Mouse (Mus musculus) intestine, embryonic 14.5 days (tissue): ENCODE measurements around the gene Stk10. TPM values are rescaled to one million over a fixed set of nuclear protein-coding genes. Genes with fewer than 3 reads are reported as not detected.

Experiments
- ATAC-seq: fragments of 200-750 bp; cut with Nextera tagmentation; replicated peaks from 2 replicates; pipeline ENCODE4 v1.8.0; 2017; ENCODE audit warnings: low read depth, moderate number of reproducible peaks, moderate TSS enrichment, moderate library complexity; ENCODE audit not compliant: low FRiP score, low TSS enrichment
- DNase-seq: peaks from one replicate; pipeline ENCODE4 v3.0.0-alpha.2; 2018; ENCODE audit warnings: low spot score
- H3K27ac ChIP-seq: fragments of 300-500 bp; sonication (generic); 2 replicates; pipeline ENCODE4 v1.5.1; 2014; ENCODE audit warnings: low read depth, mild to moderate bottlenecking, control low read depth
- H3K27me3 ChIP-seq: fragments of 300-500 bp; sonication (generic); replicated peaks from 2 replicates; pipeline ENCODE4 v1.6.1; 2014; ENCODE audit warnings: low read length, control low read depth; ENCODE audit not compliant: control insufficient read depth, insufficient read depth
- H3K36me3 ChIP-seq: fragments of 300-500 bp; sonication (generic); 2 replicates; pipeline ENCODE4 v1.6.1; 2014; ENCODE audit warnings: low read length, control low read depth; ENCODE audit not compliant: control insufficient read depth, insufficient read depth
- H3K4me1 ChIP-seq: fragments of 300-500 bp; sonication (generic); replicated peaks from 2 replicates; pipeline ENCODE4 v1.6.1; 2014; ENCODE audit warnings: low read length, control low read depth, mixed read lengths; ENCODE audit not compliant: control insufficient read depth, insufficient read depth
- H3K4me2 ChIP-seq: fragments of 300-500 bp; sonication (generic); 2 replicates; pipeline ENCODE4 v1.6.1; 2014; ENCODE audit warnings: low read length
- H3K4me3 ChIP-seq: fragments of 300-500 bp; sonication (generic); 2 replicates; pipeline ENCODE4 v1.5.1; 2014; ENCODE audit warnings: low read depth, low read length, control low read depth, mixed read lengths
- H3K9ac ChIP-seq: fragments of 300-500 bp; sonication (generic); 2 replicates; pipeline ENCODE4 v1.6.1; 2014; ENCODE audit warnings: mild to moderate bottlenecking, low read length
- H3K9me3 ChIP-seq: fragments of 300-500 bp; sonication (generic); 2 replicates; pipeline ENCODE4 v1.6.1; 2016; ENCODE audit warnings: low read length, control low read depth; ENCODE audit not compliant: control insufficient read depth
- WGBS: fragments of 180-500 bp; shearing (Covaris S2); extraction: QIAGEN DNeasy Blood & Tissue Kit; methylation state at CpG from one replicate; pipeline ENCODE4 v1.1.7; 2014; 5-methylcytosine and 5-hydroxymethylcytosine counted together
- polyA plus RNA-seq: library from polyadenylated mRNA; unstranded; fragments of >200 nt; fragmentation: Nextera tagmentation; extraction: Ambion mirVana; gene quantifications from 2 replicates; pipeline ENCODE4 v1.2.1, GENCODE M21; 2014

Stk10 gene
- polyA plus RNA-seq, 1 experiment from 2014 or later: 3.0 TPM

GRCm38 (mm10) chr11:32542687-32543411 is 9.7 kb downstream of the Stk10 start:
- H3K27me3 ChIP-seq: no peaks in the 10 kb centered on the region
- H3K27ac ChIP-seq: peak overlapping the region; percentile 18; the same call in 1 of the 2 replicates
- no peak overlapping the region for H3K9ac ChIP-seq
- no peak overlapping the region for H3K4me3 ChIP-seq
- DNase-seq (peak; percentile 50), ATAC-seq (no peak)
- H3K4me1 ChIP-seq: peaks cover 17% of the 10 kb centered on the region
- H3K9me3 ChIP-seq: no peaks in the 10 kb centered on the region
- H3K4me2 ChIP-seq: no peak overlapping the region
- H3K36me3 ChIP-seq: no peaks in the 10 kb centered on the region
- WGBS: 38% methylated on average over 3 of the region's 3 CpGs

DNA sequence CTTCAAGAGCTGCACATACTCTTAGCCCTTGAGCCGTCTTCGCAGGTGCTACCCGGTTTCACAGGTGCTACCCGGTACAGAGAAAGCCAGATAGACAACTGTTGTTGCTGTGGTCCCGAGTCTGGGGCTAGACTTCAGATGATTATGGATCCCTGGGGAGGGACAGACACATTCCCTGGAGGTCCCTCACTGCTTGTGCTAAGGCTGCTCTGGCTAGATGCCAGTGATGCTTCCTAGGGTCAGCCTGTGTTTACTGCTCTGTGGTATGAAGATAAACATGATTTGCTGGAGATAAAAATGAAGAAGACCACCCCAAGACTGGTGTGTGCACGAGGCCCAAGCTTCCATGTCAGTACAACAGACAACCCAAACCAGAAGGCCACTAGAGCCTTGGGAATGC is 10.9 kb downstream of the Stk10 start:
- H3K4me1 ChIP-seq: peaks cover 17% of the 10 kb centered on the region
- H3K9me3 ChIP-seq: no peaks in the 10 kb centered on the region
- WGBS: 71% methylated on average over 6 of the region's 6 CpGs
- DNase-seq: peak; percentile 47
- no peaks in the 10 kb centered on the region for H3K27me3 ChIP-seq
- no peak overlapping the region for H3K9ac ChIP-seq
- H3K4me3 ChIP-seq: no peak overlapping the region
- H3K4me2 ChIP-seq: no peak overlapping the region
- no peak for ATAC-seq
- no peak overlapping the region for H3K27ac ChIP-seq
- H3K36me3 ChIP-seq: no peaks in the 10 kb centered on the region

DNA sequence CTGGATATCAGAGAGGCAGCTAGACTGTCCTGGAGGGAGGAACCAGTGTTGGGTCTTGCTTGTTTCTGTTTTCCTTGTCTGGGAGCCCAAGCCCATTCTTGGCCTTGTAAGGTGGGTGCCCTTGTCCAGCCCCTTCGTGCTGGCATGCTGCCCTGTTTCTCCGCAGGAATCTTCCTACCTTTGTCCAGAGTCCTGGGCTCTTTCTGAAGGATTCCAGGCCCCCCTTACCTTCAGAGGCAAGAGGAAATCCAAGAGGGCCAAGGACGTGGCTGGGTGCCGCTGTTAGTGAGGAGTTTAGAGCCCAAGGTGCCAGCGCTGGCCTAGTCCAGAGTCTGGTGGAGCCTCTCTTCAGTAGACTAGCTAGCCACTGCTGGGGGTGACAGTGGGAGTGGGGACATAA is 11.4 kb downstream of the Stk10 start:
- 82% methylated on average over 5 of the region's 5 CpGs for WGBS

DNA sequence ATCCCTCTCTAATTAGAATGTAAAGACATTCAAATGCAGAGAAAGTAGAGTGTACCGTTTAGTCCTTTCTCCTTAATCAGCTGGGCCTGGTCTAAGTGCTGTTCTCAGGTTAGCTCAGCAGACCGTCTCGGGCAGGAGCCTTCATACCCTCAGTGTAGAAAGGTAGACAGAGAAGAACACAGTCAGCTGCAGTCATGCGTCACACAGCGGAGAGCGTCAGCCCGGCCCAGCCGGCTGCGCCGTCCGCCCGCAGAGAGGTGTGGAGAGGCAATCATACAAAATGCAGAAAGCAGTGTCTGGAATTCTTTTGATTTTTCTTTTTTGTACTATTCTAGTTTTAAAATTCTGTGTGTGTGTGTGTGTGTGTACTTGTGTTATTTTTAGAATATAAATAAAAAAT is 12.5 kb downstream of the Stk10 start:
- H3K4me2 ChIP-seq: no peak overlapping the region
- H3K9ac ChIP-seq: no peak overlapping the region
- WGBS: 84% methylated on average over 12 of the region's 12 CpGs
- no peaks in the 10 kb centered on the region for H3K9me3 ChIP-seq
- DNase-seq (no peak), ATAC-seq (no peak)
- peaks cover 10% of the 10 kb centered on the region for H3K4me1 ChIP-seq
- H3K4me3 ChIP-seq: no peak overlapping the region
- H3K27me3 ChIP-seq: no peaks in the 10 kb centered on the region
- no peaks in the 10 kb centered on the region for H3K36me3 ChIP-seq
- no peak overlapping the region for H3K27ac ChIP-seq

More for the DNA sequence above, 11.4 kb downstream of the Stk10 start:
- Histone ChIP-seq H3K27ac (no peak overlapping the region), H3K9me3 (no peaks in the 10 kb centered on the region), H3K4me3 (no peak overlapping the region), H3K4me2 (no peak overlapping the region), H3K4me1 (peaks cover 14% of the 10 kb centered on the region), H3K9ac (no peak overlapping the region), H3K27me3 (no peaks in the 10 kb centered on the region), H3K36me3 (no peaks in the 10 kb centered on the region)
- ATAC-seq: no peak
- peak; percentile 44 for DNase-seq

DNA sequence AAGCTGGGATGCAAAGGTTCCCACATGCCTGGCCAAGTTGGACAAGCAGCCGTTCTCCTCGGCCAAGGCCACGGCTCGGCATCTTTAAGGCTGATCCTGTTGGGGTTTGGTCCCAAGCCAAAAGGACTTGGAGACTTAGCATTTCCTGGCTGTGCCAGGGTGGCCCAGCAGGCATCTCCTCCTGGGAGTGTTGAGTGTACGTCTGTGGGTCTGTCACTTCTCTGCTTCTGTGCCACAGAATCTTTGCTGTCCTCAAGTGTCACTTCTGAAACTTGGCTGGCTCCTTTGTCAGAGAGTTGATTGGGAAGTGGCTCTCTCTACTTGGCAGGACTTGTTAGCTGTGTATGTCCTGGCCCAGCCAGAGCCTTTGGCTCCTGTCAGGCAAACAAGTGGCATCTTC is 13.4 kb downstream of the Stk10 start:
- DNase-seq (peak; percentile 47), ATAC-seq (no peak)
- Histone ChIP-seq H3K27me3 (no peaks in the 10 kb centered on the region), H3K9me3 (no peaks in the 10 kb centered on the region), H3K4me3 (no peak overlapping the region), H3K9ac (no peak overlapping the region), H3K4me2 (no peak overlapping the region), H3K36me3 (no peaks in the 10 kb centered on the region), H3K4me1 (peaks cover 11% of the 10 kb centered on the region), H3K27ac (no peak overlapping the region)
- 80% methylated on average over 5 of the region's 5 CpGs for WGBS

- Histone ChIP-seq H3K27ac (no peak overlapping the region), H3K9ac (no peak overlapping the region), H3K4me1 (peaks cover 21% of the 10 kb centered on the region), H3K9me3 (no peaks in the 10 kb centered on the region), H3K36me3 (no peaks in the 10 kb centered on the region), H3K27me3 (no peaks in the 10 kb centered on the region), H3K4me2 (no peak overlapping the region), H3K4me3 (no peak overlapping the region)
- 71% methylated on average over 10 of the region's 10 CpGs for WGBS
- DNase-seq (no peak), ATAC-seq (no peak)
Observed at GRCm38 (mm10) chr11:32547391-32547947, 14.4 kb downstream of the Stk10 start.

DNA sequence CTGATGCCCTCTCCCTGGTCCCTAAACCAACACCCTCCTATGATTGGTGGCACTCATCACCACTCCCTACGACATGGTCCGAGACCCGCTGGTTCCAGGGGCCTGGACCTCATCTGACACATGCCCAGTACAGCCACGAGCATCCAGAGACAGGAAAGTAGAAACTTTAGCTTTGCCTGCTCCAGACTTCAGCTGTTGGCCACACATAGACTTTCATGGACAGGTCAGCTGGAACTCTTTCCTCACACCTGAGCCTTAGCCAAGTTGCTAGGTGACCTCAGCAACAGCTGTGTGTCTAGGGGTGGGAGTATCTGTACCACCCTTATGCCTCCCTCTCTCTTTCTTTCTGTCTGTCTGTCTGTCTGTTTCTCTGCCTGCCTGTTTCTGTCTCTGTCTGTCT is 15.1 kb downstream of the Stk10 start:
- ATAC-seq (no peak), DNase-seq (no peak)
- Histone ChIP-seq H3K9me3 (no peaks in the 10 kb centered on the region), H3K27me3 (no peaks in the 10 kb centered on the region), H3K27ac (no peak overlapping the region), H3K4me2 (no peak overlapping the region), H3K36me3 (no peaks in the 10 kb centered on the region), H3K4me3 (no peak overlapping the region), H3K4me1 (peaks cover 25% of the 10 kb centered on the region), H3K9ac (no peak overlapping the region)
- WGBS: 77% methylated on average over 4 of the region's 4 CpGs

GRCm38 (mm10) chr11:32549236-32549635 is 16.1 kb downstream of the Stk10 start:
- ATAC-seq: no peak
- H3K27me3 ChIP-seq: no peaks in the 10 kb centered on the region

GRCm38 (mm10) chr11:32550102-32550501 is 17.0 kb downstream of the Stk10 start:
- no peaks in the 10 kb centered on the region for H3K36me3 ChIP-seq
- DNase-seq (no peak), ATAC-seq (no peak)
- H3K9me3 ChIP-seq: no peaks in the 10 kb centered on the region
- no peak overlapping the region for H3K4me3 ChIP-seq
- H3K4me1 ChIP-seq: peaks cover 26% of the 10 kb centered on the region
- H3K27ac ChIP-seq: no peak overlapping the region
- H3K27me3 ChIP-seq: no peaks in the 10 kb centered on the region
- H3K4me2 ChIP-seq: no peak overlapping the region
- H3K9ac ChIP-seq: no peak overlapping the region
- 58% methylated on average over 4 of the region's 4 CpGs for WGBS

More at GRCm38 (mm10) chr11:32549236-32549635, 16.1 kb downstream of the Stk10 start:
- no peak overlapping the region for H3K27ac ChIP-seq
- peaks cover 28% of the 10 kb centered on the region for H3K4me1 ChIP-seq
- H3K4me3 ChIP-seq: no peak overlapping the region
- H3K9ac ChIP-seq: no peak overlapping the region
- no peaks in the 10 kb centered on the region for H3K9me3 ChIP-seq
- H3K4me2 ChIP-seq: no peak overlapping the region
- WGBS: 84% methylated on average over 6 of the region's 6 CpGs
- no peaks in the 10 kb centered on the region for H3K36me3 ChIP-seq
- no peak for DNase-seq
